Mouse (Mus musculus): ENCODE data around the gene Ksr1.

Ksr1 gene

GRCm38 (mm10) chr11:78980083-78980634, 166.0 kb downstream of the Ksr1 start:
- DNase-seq (ENCODE audit: low spot score), result no peak

DNA sequence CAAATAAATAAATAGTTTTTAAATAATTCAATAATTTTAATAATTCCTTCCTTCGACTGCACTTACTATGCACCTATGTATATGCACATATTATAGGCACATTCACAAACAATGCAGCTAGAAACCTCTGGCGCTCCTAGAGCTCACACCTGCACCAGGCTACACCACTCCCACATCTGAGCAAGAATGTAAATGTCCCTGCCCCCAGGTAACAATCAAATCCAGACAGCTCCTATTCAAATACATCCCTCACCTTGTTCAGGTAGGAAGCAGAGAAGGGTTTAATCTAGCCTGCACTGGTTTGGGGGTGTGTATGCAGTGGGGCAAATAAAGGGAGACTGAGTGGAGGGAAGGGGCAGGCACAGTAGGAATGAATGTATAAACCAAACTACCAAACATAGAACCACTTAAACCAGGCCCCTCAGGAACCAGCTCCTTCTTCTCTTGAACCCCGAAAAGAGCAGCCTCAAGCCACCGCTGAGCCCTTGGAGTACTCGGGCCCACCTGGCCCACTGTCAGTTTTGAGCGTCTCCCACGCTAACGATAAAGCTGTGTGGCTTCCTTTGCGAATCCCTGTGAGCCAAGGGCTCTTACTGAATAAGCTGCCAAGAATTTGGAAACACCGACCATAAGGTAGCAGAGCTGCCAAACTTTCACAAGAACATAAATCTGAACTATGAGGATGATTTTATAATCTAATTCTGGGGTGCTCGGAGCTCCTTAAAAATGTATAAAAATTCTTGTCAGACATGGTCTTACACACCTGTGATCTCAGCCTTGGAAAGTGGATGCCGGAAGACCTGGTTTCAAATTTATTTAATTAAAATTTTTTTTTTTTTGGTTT, 167.8 kb downstream of the Ksr1 start:
- DNase-seq (ENCODE audit: low spot score), result no peak

DNA sequence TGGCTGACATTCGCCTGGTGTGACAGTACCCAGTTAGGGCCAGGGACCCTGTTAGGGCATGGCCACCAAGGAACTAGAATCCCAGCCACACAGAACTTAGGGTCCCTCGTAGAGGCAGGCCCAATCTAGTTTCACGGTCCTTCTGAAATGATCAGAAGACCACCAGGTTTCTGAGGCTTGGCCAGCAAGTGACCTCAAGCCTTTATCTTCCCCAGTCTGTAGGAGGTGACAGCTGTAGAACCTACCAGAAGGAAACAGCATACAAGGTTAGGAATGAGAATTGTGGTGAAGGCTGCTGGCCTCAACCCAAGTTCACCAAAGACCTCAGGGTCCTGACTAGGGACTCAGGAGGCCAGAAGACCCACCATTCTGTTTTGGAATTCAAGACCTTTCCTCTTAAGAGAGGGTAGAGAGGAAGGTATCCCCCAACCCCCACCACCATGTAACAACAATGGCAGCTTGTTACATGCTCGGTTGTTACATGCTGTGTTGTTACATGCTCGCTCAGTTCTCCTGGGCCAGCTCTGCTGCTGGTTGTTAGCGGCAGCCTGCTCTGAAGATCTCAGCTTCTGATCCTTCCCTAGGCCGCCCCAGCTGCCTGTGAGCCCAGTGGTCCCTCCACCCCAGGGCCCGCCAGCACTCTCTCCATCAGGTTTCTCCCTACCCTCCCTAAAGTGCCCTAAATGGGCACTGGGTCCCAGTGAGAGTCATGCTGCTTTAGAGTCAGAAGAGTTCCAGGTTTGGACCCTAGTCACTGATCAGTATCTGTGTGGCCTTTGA, 169.3 kb downstream of the Ksr1 start:
- DNase-seq (ENCODE audit: low spot score), result no peak

DNA sequence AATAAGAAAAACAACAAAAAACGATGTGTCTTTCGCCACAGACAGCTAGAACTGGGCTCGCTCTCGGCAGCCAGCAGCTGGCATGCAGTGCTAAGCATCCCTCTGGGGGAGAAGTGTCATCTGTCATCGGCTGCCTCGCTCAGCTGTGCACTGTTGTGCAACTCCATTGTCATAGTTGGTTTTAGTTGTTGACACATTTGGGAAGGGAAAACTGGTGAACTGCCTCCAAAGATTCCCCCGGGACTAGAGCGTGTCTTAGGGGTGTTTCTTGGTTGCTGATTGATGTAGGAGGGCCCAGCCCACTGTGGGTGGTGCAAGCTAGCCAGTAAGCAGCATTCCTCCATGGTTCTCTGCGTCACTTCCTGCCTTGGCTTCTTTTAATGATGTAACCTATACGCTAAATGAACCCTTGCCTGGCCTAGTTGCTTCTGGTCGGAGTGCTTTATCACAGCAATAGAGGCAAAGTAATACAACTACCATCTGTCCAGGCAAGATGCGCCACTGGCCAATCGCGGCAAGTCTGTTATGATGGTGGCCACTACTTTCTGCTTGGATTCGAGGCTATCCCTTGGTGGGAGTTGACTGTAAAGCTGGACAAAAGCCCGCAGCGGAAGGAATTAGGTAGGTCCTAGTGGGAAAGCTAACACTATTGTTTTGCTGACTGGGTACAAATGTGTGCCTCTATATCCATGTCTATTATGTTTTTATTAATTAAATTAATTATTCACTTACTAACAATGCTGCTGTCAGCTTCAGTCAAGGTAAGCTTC, 172.6 kb downstream of the Ksr1 start:
- no peak for DNase-seq (ENCODE audit: low spot score)

GRCm38 (mm10) chr11:78972811-78973351, 173.3 kb downstream of the Ksr1 start:
- no peak for DNase-seq (ENCODE audit: low spot score)

DNA sequence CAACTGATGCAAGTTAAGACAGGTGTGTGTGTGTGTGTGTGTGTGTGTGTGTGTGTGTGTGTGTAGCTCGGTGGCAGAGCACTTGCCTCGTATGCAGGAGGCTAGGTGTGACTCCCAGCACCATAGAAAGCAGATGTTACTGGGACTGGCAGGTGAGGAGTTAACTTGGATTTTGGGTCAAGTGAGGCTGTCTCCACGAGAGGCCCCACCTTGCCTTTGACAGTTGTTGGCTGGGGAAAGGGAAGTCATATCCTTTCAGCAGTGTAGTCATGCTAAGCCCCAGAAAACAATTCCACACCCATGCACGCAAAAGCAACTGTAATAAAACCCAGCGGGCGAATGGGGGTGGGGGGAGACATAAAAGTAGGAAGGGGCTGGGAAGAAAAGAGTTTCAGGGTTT, 173.9 kb downstream of the Ksr1 start:
- DNase-seq (ENCODE audit: low spot score), result no peak

- no peak for DNase-seq (ENCODE audit: low spot score)
Measured at GRCm38 (mm10) chr11:78971746-78972145, 174.5 kb downstream of the Ksr1 start.

GRCm38 (mm10) chr11:78971096-78971495, 175.1 kb downstream of the Ksr1 start:
- DNase-seq (ENCODE audit: low spot score), result no peak

DNA sequence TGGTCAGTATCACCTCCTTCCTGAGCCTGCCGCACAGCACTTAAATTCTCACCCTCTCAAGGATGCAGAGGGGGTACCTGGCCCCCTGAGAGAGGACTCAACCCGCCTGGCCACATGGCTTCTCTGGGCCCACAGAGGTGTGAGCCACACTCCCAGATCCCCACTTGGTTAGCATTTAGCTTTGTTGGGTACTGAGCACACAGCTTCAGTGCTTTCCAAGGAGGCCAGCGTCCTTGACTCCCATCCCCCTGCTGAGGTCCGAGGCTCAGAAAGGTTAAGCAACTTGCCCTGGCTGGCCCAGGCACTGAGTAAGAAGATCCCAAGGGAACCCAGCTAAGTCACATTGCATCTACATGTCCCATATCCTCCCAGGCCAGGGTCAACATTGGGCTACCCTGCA, 178.1 kb downstream of the Ksr1 start:
- no peak for DNase-seq (ENCODE audit: low spot score)

GRCm38 (mm10) chr11:78967371-78967770, 178.8 kb downstream of the Ksr1 start:
- DNase-seq (ENCODE audit: low spot score), result peak; percentile 39
